Mouse (Mus musculus) adrenal gland, adult 18-20 months (tissue): ENCODE data around the gene Camsap2. TPM values are rescaled to one million over a fixed set of nuclear protein-coding genes. Genes with fewer than 3 reads are reported as not detected.
A peak's percentile ranks its signal among the peaks of the same experiment; 100 is the strongest.

Experiments used
- DNase-seq, 2 experiments: peaks; one replicate each; pipeline ENCODE4 v3.0.0; 2021 to 2022; ENCODE audit warnings: low spot score in 2 of 2
- total RNA-seq, 2 experiments: library from RNA; stranded (reverse); gene quantifications; 1 replicate in 1 of 2; 2 replicates in 1 of 2; pipeline ENCODE4 v1.2.3; 2021

The Camsap2 gene
- total RNA-seq, 2 experiments from 2014 or later = 42.3 to 42.6 TPM

DNA sequence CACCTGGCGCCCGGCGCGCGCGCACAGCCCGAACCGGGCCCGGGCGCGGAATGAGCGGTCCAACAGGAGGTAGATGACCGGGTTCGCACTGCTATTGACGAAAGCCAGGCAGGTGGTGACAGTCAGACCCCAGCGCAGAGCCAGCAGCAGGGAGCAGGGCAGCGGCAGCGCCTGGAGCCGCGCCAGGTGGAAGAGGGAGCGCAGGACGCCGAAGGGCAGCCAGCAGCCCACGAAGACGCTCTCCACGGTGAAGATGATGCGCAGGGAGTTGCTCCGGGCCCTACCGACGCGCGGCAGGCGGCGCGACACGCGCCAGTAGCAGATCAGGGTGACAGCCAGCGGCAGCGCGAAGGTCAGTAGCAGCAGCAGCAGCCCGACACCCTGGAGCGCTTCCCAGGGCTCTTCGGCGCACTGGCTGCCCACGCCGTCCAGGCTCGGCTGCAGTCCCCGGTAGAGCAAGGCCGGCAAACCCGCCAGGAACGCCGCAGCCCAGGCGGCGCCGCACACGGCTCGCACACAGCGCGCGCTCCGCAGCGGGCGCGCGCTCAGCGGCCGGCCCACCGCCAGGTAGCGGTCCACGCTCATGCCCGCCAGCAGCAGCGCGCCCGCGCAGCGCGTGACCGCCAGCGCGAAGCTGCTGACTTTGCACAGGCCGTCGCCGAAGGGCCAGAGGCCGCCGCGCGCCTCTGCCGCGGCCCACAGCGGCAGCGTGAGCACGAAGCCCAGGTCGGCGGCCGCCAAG, 85.8 kb downstream of the Camsap2 start:
- DNase-seq = peak; percentile 34 to 40

DNA sequence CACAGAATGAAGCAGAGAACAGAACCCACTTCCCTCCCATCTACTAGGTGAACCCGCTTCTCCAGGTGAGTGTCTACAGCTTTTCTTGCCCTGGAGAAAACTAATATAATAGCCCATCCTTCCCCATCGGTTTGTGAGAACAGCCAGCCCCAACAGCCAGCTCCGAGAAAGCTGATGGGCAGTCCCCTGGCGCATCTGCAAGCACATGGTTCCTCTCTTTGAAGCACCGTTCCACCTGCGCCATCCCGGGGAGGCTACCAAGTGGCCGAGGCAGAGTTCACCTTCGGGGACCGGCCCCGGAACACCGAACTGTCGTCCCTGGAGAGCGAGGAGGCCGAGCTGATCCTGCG, 86.4 kb downstream of the Camsap2 start:
- no peak for DNase-seq

DNA sequence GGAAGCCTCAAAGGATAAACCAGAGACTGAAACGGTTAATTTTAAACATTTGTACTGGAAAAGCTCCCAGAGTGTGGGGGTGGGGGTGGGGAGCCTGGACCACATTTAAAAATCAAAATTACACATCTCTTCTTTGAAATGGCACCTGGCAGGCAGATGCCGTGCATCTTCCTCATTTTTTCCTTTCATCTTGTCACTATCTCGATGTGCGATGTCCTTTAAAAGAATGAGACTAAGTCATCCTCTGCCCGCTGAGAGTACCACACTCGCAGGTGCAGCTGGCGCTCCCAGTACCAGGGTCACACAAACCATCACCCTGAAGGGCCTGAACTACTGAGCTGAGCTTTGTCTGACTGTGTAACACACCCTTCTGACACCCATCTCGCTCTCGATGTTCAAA, 87.4 kb downstream of the Camsap2 start:
- no peak for DNase-seq

GRCm38 (mm10) chr1:136255657-136256056, 90.2 kb downstream of the Camsap2 start:
- no peak for DNase-seq

- DNase-seq = no peak
Measured at GRCm38 (mm10) chr1:136255174-136255573, 90.7 kb downstream of the Camsap2 start.

GRCm38 (mm10) chr1:136254503-136255065, 91.3 kb downstream of the Camsap2 start:
- DNase-seq = no peak

DNA sequence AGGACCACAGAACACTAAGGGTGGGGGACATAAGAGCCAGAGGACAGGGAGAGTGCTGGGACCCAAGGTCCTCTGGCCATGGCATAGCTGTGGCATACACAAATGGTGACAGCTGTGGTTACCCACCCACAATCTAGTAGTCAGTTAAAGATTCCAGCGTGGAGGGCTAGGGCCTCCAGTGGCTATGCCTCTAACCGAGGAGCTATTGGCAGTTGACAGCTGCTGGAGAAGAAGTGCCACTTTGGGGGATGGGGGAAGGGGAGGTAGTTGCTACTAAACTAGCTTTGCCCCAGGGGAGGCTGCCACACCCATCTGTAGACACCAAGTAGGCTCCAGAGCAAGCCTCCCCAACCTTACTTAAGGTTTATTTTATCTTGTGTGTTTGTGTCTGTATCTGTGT, 92.4 kb downstream of the Camsap2 start:
- DNase-seq = no peak

GRCm38 (mm10) chr1:136249662-136250061, 96.2 kb downstream of the Camsap2 start:
- no peak for DNase-seq

GRCm38 (mm10) chr1:136247393-136247792, 98.5 kb downstream of the Camsap2 start:
- no peak for DNase-seq

DNA sequence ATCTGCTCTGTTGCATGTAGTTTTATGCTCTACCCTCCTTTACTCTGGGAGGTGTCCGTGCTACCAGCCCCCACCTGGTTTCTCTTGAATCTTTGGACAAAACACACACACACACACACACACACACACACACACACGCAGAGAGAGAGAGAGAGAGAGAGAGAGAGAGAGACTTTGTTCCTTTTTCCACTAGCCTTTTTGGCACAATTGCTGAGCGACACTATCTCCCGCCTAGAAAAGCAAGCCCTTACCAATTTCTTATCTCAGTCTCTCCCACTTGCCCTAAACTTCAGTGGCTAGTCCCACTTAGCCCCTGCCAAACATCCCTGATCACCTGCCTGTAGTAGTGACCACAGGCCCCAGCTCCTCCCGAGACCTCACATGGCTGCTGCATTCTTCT, 101.4 kb downstream of the Camsap2 start:
- no peak for DNase-seq

DNA sequence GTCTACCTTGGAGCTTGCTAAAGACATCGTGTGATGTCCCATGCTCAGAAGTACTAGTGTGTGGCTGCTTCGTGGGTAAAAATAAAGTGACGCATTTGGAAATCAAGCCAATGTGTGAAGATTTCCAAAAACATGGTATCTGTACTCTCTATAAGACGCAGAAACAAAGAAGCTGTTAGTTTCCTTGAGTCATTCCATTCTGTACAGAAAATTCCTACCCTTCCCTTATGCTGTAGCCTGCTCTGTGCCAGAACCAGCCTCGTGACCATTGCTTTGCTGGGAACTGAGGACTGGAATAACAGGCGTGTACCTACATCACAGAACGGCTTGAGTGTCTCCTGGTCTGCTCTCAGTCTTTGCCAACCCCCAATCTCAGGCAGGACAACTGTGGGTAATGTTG, 104.1 kb downstream of the Camsap2 start:
- DNase-seq = no peak

DNA sequence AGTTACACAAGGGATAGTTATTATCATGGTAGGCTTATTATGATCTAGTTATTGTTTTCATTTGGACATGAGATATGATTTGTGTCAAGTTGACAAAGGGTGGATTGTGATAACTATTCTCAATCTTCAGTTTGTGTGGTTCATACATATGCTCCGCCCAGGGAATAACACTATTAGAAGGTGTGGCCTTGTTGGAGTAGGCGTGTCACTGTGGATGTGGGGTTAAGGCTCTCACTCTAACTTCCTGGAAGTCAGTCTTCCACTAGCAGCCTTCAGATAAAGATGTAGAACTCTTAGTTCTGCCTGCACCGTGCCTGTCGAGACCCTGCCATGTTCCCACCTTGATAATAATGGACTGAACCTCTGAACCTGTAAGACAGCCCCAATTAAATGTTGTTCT, 107.4 kb downstream of the Camsap2 start:
- no peak for DNase-seq

- no peak for DNase-seq
Measured at GRCm38 (mm10) chr1:136234595-136235092, 111.3 kb downstream of the Camsap2 start.

DNA sequence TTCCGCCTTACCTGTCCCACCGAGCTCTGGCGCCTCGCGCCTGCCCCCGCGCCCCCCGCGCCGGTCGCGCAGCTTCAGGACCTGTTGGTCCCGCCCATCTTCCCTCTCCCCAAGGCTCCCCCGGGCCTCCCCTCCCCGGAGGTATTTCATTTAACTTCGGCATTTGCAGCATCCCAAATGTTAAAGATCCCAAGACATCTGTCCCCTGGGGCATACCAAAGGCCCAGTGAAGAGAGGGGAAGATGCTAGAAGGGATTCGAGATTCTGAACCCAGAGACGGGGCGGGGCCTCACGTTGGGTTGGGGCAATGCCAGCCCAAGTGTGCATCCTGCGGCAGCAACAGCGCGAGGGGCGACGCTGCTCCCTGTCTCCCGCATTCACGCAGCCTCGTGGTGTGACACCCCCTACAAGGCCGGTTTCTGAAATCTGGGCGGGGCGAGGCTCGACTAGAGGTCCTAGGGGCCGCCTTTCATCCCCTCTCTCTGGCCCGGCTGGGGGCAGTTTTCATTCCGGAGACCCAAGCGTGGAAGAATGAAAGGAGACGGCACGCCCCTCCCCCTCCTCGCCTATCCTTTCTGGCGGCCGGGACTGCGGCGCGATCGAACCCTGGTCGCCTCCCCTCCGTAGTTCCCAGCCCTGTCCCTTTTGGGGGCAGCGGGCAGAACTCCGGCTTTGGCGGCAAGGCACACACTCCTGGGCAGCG, 111.9 kb downstream of the Camsap2 start, which contains the start of gene Inava:
TSS of gene Inava (minus strand) at position 373 of the 703 bp plus-strand sequence.
- DNase-seq = peak; percentile 12 to 33

DNA sequence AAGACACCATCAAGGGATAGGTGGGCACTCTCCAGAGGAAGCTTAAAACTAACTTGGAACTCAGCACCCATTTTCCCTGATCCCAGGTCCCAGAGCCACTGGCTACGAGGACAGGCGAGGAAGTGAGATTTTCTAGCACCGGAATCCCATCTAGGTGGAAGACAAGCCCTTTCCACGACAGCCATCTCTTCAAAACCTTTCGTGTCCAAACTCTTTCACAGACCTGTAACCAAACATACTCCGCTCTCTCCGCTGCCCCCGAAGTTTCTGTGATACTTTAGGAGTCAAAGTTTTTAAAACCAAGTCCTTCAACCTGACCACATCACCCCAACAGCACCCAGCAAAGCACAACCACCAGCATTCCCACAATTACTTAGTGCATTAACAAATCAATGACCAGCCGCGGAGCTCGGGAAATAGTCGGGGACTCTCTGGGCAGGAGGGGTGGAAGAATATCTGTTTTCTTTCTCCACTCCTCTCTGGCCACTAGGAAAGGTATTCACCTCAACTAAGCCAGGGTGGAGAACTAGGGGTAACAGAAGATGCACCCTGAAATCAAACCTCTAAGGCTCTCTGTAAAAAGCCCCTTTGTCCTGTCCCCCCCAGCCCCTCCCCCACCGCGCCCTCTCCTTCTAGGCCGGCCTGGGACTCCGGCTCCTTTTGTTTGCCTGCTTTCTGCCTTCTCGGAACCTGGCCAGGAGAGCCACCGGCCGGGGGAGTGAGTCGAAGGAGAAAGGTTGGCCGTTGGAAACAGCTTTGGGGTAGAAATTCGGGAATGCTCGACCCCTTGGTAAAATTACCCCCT, 112.7 kb downstream of the Camsap2 start:
- DNase-seq = no peak

- no peak for DNase-seq
Measured at GRCm38 (mm10) chr1:136232285-136232926, 113.5 kb downstream of the Camsap2 start.

GRCm38 (mm10) chr1:136231596-136231995, 114.3 kb downstream of the Camsap2 start:
- DNase-seq = no peak

DNA sequence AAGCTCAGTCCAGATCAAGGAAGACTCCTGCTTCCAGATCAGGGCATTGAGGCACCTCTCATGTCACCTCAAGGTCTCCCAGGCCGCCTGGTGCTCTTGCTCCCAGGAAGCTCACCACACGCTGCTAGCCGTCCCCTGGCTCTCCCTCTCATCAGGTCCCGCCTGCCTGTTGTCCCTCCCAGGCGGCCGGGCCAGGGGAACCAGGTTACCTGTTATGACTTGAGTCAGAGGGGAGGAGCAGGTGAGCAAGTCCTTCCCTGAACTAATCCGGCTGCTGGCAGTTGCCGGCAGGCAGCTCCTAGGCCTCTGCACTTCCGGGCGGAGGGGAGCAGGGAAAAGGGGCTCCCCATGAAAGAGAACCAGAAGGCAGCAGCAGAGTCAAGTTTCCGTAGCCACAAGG, 115.7 kb downstream of the Camsap2 start:
- DNase-seq = no peak

DNA sequence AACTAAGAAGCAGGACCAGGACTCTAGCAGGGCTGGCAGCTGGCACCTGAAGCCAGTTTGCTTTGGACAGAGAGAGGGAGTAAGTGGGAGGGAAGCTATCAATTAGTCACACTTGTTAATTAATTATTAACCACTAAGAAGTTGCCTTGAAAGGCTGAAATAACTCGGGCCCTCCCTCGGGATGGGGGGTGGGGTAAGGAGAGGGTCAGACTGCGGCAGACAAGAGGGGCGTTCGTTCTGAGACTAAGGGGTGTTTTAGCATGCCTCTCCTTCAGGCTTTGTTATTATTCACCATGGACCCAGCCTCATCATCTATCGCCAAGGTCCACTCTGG, 116.9 kb downstream of the Camsap2 start:
- no peak for DNase-seq

- peak in 1 of 2 experiments; percentile 45 for DNase-seq
Measured at GRCm38 (mm10) chr1:136228328-136229039, 117.4 kb downstream of the Camsap2 start.
